Mouse (Mus musculus): Measurements from ENCODE around the gene Bud13.

Gene Bud13

DNA sequence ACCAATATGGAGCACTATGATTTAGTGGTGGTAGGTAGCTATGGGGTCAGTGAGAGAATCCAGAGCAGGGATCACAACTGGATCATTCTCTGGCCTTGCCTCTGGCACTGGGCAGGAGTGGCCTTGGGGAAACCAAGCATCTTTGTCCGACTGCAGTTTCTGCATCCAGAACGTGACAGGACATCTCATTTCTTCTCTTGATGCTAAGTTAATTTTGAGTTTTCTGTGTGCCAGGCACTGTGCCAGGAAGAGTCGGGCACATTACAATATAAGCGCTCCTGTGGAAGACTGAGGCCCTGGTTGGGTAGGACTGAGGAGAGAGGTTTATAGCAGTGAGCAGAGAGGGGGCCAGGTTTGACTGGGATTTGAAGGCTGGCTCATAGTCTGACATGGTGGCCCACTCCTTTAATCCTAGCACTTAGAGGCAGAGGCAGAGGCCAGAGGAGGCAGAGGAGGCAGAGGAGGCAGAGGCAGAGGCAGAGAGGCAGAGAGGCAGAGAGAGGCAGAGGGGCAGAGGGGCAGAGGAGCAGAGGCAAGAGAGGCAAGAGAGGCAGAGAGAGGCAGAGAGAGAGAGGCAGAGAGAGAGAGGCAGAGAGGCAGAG, 56.3 kb downstream of the Bud13 start:
- DNase-seq, result no peak

DNA sequence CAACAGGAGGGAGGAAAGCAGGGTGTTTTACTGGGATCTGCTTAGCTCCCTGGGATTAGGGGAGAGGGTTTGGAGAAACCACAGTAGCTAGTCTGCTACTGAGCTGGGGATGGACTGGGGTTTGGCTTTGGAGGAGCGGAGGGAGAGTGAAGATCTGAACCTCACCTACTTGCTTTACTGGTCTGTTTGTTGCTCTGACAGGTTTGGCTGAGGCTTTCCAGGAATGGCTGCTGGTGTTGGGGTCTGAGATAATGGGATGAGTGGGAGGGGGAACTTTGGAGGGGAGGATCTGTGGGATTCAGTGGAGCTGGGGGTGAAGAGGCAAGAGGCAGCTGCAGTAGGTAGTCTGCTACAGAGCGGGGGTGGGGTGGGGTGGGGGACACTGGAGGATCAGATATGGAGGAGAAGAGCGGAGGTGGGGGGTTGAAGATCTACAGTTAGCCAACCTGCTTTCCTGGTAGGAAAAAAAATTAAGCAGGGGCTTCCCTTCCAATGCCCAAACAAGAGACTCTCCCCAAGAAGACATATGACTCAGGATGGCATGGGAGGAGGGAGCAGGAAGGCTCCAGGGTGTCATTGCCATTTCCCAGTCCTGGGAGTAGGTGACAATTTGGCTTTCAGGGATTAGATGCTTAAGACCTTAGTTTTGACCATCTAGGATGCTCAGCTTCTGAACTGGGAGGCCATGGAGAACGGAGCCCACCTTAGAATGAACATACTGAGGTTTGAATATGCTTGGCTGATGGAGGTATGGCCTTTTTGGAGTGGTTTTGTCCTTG, 63.3 kb downstream of the Bud13 start:
- DNase-seq, result no peak
